Mouse (Mus musculus) heart, postnatal 25 days (tissue): ENCODE measurements around the gene Tepsin. TPM values are rescaled to one million over a fixed set of nuclear protein-coding genes. Genes with fewer than 3 reads are reported as not detected.

Source experiments
- DNase-seq: peaks from one replicate; pipeline ENCODE4 v3.0.0; 2022; ENCODE audit warnings: low spot score
- intact Hi-C: fragments of 180-260 bp; cut with DNase I; formaldehyde crosslinking; loops from one replicate; pipeline ENCODE4 v1.15.1; 2025
- total RNA-seq, 2 experiments: library from RNA; stranded (reverse); gene quantifications; 2 replicates each; pipeline ENCODE4 v1.2.3; 2021

The Tepsin gene
- total RNA-seq, 2 experiments from 2014 or later, result 7.4 to 8.2 TPM

DNA sequence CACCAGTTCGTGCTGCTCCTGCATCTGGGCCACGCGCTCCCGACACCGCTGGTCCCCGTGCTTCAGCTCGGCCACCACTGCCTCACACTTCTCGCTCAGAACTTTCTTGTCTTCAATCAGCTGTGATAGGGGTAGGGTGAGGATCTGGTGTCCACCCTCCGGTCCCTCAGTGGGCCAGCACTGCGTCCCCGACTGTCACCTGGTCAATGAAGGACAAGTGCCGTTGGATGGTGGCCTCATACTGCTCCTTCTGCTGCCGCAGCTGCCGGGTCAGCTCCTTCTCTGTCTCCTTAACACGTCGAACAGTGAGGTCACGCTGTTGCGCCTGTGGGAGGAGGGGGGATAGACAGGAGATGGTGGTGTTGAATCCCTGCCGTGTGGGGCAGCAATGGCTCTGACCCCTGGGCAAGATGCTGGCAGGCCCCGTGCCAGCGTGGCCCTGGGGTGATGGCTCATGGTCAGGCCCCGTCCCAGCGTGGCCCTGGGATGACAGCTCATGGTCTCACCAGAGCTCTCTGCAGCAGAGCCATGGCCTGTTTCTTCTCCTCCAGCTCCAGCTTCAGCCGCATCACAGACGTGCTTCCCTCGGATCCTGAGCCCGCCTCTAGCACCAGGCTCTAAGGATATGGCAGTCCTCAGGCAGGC lies 28.1 kb downstream of the Tepsin start:
- intact Hi-C loops, result no loop called here
- no peak for DNase-seq

DNA sequence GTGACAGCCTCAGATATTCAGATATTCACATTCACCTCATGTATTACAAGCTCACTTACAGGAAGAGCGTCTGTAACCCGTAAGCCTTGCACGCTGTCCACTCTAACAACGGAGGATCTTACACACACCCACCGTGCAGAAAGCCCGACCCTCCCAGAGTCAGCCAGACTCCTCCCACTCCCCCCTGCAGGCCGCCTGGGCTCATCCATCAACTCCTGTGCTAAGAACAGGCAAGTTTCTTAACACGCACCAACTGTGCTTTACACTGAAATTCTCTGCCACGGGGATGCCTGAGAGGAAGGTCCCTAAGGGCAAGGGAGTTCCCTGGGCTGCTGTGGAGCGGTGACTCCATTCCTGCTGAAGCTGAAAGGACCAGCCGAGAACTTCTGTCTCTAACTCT lies 29.3 kb downstream of the Tepsin start:
- intact Hi-C loops, result loop anchor here (10.0 kb wide), 1 partner anchor 54 kb away; no protein-coding TSS in a partner anchor

DNA sequence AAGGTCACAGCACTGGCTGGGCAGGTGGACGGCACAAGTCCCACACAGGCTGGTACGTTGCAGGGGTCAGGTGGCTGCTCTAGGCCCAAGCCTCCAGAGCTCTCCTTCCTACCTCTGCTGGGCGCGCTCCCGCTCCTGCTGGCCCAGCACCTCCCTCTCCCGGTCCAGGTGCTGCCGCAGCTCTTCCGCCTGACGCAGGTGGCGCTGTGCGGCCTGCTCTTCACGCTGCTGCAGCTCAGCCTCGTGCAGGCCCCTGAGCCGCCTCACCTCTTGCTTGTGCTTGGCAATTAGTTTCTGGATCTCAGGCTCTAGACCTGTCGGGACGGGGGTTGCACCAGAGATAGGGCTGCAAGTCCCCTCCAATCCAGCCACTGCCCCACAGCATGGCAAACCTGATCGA lies 30.7 kb downstream of the Tepsin start:
- DNase-seq, result no peak
- intact Hi-C loops, result loop anchor here (10.0 kb wide), 1 partner anchor 53 kb away; no protein-coding TSS in a partner anchor

More for the DNA sequence above, 29.3 kb downstream of the Tepsin start:
- DNase-seq, result no peak

DNA sequence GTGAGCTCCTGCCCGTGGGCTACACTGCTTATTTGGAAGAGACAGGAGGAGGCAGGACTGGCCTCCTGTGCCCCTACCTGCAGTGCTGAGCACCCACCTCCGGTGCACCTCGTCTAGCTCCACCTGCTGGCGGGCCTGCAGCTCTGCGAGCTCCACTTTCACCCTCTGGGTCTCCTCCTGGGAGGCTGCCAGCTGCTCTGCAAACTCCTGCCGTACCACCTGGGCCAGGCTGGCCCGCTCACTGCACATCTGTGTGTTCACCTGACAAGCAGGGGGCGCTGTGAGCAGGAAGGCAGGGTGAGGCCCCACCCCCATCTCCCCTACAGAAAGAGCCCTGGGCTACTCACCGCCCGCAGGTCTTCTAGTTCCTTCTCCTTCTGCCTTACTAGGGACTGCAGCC lies 33.2 kb downstream of the Tepsin start:
- DNase-seq, result no peak
- intact Hi-C loops, result loop anchor here (1.0 to 10.0 kb wide), 2 partner anchors 35 to 50 kb away; no protein-coding TSS in a partner anchor

DNA sequence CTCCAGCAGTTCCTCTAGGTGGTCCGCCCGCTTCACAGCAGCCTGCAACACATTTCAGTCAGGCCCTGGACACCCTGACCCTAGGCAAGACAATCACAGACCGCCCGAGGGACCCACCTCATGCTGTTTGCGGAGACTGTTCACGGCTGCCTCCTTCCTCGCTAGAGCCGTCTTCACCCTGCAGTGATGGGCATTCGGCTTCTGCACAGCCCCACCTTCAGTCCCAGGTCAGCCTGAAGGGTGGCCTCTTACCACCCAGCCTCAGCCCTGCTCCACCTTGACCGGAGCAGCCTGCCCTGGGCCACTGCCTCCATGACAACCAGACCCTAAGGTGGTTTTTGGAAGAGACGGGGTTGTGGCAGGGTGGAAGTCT lies 33.9 kb downstream of the Tepsin start:
- intact Hi-C loops, result loop anchor here (1.0 to 10.0 kb wide), 2 partner anchors 34 to 50 kb away; no protein-coding TSS in a partner anchor
- no peak for DNase-seq

DNA sequence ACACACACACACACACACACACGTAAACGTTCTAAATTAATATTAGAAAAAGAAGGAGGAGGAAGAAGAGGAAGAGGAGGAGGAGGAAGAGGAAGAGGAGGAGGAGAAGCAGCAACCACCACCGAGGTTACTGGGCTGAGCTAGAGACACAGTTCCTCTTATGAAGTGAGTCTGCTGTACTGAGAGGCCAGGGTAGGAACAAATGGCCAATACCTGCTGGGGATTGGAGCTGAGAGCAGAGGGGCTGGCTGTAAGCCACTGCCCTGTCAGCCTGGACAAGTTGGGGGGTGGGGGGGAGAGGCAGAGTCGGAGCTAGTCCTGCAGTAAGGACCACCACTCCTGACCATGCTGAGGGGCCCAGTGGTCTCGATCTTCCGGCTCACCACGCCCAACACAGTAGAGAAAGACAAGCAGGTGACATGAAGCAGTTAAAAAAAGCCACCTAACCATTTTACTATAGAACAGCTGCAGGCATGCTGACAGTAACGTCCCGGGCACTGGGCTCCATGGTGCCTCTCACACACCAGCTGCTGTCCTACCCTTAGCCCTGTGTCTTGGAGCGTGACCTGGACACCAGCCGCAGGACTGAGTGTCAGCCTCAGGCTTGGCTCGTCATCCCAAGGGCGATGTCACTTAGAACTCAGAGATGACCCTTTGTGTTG lies 34.4 kb downstream of the Tepsin start:
- intact Hi-C loops, result loop anchor here (10.0 kb wide), 1 partner anchor 49 kb away; no protein-coding TSS in a partner anchor
- no peak for DNase-seq

DNA sequence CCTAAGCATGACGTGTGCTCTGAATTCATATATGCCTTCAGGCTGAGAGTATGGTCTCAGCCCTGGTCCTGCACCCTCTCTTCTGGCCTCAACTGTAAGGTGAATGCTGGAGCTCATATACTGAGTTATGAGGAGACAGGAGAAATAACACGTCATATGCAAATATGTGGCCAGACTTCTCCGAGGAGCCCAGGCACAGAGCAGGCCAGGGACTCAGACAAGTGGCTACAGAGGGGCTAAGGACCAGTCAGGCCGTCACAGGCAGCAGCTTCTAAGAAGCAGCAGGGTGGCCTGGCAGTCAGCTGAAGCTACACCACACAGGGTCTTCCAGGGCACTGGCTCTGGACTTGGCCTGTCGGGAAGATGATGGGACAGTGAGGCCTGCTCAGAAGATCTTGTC lies 35.2 kb downstream of the Tepsin start:
- intact Hi-C loops, result loop anchor here (10.0 kb wide), 1 partner anchor 49 kb away; no protein-coding TSS in a partner anchor
- no peak for DNase-seq

DNA sequence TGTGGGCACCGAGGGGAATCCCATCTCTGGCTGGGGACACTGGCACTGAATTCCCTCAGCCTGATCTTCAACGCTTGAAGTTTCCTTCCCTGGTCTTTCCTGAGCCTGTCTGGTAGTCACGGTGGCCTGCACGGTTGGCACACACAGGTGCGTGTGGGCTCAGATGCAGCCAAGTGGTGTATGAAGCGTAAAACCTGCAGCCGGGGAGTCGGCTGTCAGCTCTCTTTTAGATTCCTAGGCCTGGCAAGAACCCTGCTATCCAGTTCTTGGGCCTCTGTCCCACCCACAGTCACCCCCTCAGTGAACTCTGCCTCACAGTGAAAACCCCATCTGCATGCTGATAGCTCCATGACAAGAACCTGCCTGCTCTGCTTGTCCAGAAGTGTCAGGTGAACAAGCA lies 37.9 kb downstream of the Tepsin start:
- DNase-seq, result no peak
- intact Hi-C loops, result loop anchor here (10.0 kb wide), 1 partner anchor 46 kb away; no protein-coding TSS in a partner anchor

DNA sequence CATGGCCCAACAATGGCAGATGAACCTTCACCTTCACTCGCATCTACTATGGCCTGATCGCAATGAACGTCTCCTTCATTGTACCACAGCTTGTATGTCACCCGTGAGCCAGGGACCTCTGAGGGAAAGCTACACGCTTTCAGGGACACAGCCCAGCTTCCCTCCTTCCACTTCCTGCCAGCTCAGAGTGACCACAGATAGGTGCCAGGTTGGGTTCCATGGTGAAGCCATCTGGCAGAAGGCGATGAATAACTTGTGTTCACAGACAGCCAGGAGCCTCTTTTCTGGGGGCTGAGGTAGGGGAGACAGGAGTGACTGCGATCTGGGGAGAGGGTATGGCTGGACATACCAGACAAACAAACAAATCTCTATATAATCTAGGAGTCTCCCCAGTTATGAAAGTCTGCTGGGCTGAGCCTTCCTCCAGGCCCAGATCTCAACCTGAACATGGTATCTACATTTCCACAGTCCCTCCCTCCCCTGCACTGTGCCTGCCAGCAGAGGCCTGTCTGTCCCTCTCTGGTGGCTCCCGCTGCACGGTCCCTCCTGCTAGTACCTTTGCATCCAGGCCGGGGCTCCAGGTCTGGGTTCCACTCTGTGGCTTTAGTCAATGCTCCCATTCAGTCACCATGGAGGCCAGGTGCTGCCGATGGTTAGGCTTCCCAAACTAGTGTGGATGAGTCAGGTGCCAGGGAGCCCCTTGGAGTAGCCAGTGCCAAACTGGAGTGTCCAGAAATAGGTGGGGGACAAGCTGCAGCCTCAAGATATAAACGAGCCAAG lies 42.4 kb downstream of the Tepsin start:
- intact Hi-C loops, result no loop called here
- no peak for DNase-seq

DNA sequence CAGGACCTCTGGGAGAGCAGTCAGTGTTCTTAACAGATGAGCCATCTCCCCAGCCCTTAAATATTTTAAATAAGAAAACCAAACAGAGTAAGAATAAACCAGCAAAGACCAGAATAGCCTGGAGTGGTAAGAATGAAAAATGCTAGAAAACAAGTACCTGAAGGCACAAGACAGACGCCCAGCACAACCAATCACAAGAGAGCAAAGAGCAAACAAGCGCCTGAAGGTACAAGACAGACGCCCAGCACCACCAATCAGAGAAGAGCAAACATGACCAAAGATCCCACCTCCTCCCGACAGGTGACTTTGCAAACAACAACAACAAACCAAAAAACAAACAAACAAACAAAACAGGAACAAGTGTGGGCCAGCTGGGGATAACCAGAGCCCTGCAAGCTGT lies 44.7 kb downstream of the Tepsin start:
- DNase-seq, result no peak
- intact Hi-C loops, result no loop called here

DNA sequence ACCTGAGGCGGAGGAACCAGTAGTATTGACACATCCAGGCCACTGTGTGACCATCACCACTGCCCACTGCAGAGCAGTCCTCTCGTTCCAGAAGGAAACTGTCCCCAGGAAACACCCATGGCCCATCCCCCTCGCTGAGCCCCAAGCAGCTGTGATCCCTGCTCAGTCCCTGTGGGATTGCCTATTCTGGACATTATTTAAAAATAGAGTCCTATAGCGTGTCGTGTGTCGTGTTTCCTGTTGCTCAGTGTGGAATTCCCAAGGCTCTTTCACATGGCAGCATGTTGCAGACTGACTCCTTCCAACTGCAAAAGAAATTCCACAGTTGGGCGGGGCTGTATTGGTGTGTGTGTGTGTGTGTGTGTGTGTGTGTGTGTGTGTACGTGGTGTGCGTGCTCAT lies 46.3 kb downstream of the Tepsin start:
- intact Hi-C loops, result no loop called here
- no peak for DNase-seq

DNA sequence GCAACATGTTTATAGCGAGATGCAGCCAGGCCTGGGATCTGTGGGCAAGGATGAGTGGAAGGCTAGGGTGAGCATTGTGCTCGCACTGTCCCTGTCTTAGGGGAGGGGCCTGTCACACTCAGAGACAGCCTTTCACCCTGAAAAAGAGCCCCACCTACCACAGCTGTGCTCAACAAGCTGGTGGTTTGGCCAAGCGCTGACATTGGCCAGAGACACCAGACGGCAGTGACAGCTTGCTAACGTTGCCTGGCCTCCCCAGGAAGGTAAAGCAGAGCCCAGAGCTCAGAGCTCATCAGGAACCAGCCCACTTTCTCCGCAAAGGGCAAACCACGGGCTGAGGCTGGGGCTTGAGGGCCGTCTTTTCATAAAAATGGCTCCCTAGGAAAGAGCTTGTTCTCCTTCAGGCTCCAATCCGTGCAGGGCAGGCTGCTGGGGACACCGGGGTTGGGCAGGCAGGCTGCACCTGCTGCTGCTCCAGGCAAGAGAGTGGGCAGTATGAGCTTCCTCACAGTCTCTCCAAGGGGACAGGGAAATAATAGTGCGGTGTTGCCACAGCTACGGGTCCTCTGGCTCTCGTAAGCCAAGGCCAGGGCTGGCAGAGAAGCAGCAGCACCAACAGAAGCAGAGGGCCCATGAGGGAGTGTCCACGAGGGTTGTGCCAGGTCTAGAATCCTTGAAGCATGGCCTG lies 47.3 kb downstream of the Tepsin start:
- intact Hi-C loops, result no loop called here
- DNase-seq, result no peak

DNA sequence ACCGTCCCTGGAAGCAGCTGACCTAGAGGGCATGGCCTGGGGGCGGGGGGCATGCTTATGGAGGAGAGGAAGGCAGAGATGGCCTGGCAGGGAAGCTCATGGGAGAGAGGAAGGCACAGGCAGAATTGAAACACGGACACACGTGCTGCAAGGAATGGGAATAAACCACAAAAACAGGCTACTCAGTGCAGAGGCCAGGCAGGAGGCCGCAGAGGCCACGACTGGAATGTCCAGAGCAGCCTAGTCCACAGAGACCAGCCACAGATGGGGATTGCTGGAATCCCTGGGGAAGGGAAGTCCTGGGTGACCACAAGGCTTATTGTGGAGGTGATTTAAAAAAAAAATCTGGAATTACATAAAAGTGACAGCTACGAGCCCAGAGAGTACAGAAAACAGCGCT lies 49.5 kb downstream of the Tepsin start:
- intact Hi-C loops, result no loop called here
- no peak for DNase-seq

DNA sequence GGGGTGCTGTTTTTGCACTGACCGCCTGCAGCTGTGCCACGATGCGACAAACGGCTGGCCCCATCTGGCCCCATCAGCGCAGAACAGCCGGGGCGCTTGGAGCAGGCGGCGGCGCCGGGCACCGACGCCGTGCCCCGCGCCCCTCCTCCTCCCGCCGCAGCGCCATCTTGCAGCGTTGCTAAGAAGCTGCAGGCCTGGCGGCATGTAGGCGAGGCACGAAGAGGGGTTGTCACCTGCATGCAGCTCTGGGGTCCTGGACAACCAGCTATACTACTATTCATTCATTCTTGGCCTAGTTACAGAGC lies 50.3 kb downstream of the Tepsin start:
- DNase-seq, result no peak
- intact Hi-C loops, result no loop called here

DNA sequence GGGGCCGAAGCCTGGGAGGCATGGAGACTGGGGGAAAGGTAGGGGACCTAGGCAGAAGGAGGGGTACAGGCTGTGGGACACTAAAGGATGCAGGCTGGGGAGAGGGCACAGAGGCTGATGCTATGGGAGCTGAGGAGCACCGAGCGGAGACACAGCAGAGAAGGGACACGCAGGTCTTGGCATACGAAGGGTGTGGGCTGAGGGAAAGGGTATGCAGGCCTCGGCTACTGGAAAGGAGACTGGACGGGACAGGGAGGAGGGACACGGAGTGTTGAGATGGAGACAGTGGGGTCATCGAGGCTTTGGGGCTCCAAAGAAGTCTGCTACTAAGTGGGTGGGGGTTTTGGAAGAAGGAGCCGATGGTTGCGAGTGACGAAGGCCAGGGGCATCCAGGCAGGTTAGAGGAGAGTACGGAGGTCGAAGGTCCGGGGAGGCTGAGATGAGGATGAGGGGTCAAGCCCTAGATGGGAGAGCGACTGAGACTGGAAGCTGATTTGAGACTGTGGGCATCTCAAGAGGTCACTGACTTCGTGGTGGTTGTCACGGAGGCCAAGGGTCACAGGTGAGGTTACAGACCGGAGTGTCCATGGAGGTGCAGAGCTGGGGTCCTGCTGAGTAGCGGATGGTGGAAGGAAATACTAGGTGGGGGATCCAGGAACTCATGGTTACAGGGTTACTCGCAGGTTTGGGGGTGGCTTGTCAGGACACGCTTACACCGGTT lies 50.8 kb downstream of the Tepsin start:
- DNase-seq, result no peak
- intact Hi-C loops, result no loop called here

DNA sequence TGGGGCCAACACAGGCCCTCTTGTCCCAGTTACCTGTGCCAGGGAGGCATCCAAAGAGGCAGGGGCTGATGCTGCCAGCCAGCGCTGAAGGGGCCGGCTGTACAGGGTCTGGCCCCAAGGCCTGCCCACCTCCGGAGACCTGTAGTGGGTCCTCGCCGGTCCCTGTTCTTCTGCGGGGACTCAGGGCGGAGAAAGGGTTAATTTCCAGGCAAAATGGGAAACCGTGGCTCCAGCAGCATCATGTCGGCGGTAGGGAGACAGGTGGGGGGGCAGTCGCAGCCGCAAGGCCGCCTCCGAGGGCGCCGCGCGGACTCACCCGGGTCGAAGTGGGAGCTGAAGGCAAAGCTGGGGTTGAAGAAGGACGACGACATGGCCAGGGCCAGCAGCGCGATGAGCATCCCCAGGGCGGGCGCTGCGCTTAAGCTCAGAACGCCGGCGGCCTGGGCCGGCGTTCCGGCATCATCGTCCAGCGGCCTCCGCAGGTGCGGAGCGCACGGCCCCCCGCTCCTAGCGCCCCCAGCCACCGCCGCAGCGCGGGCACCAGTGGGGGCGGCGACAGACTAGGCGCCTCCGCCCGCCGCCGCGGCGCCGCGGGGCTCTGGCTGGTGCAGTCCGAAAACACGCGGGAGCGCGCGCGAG lies 51.9 kb downstream of the Tepsin start, which contains the start of gene Aatk:
TSS of gene Aatk (minus strand) at position 615 of the 639 bp plus-strand sequence.
- intact Hi-C loops, result no loop called here
- no peak for DNase-seq

DNA sequence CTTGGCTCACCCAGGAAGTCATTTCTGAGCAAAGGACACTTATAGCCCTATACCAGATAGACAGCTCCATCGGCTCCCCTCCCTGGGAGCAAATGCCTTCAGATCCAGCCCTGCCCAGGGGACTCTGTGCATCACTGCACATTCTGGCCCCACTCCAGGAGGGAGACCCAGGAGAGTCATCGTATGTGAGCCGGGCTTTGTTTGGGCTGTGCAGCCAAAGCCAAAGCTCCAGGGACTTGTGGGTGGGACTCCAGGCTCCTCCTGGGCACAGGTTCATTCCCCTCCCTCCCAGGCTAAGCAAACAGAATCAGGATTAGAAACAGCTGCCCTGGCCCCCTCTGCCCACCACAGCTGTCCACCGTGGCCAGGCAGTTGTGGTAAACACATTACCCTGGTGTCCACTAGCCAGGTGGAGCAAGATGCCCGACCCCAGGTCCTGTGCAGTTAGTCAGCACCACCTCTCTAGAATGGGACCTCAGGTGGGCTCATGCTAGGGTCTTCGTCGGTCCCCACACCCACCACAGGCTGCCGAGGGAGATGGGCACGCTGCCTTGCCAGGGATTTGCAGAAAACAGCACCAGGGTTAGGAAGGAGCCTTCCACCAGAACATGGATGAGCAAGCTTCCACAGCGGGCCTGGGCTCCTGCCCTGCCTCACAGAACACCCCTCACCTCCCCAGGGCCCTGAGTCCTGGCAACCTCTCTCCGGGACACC lies 52.5 kb downstream of the Tepsin start:
- intact Hi-C loops, result no loop called here
- no peak for DNase-seq

DNA sequence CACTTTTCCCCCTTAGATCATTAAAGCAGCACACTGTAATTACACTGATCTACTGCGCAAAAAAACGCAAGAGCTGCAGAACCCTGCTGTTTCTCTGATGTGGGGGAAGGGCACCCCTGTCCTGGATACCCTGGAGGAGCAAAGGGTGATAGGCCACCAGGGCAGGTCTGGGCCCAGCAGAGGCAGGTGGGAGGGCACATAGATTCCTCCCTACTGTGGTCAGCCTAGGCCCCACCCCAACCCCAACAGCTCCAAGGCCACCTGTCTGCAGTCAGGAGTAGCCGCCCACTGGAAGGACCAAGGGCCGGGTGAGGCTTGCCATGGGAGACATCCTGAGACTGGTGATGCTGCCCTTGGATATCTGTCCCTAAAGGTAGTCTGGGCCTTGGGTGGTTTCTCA lies 53.2 kb downstream of the Tepsin start:
- no peak for DNase-seq
- intact Hi-C loops, result no loop called here
